Comparison of ENCODE assay signal across 27 mouse cellular contexts in the genomic region with DNA sequence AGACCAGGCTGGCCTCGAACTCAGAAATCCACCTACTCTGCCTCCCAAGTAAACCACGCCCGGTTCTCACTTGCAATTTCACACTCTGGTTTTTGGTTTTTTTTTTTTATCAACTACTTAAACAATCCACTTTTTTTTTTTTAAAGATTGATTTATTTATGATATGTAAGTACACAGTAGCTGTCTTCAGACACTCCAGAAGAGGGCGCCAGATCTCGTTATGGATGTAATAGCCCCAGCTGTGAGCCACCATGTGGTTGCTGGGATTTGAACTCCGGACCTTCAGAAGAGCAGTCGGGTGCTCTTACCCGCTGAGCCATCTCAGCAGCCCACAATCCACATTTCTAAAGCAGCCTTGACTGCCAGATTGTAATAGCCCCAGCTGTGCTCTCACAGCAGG. TPM values are rescaled to one million over a fixed set of nuclear protein-coding genes. Genes with fewer than 3 reads are reported as not detected.
DNase-seq lines count a peak whose midpoint lies in the region; TF ChIP-seq lines count a peak whose summit lies in the region.
"Had no signal": no experiment of that assay in that cellular context is flagged by ENCODE, and none has a peak within 500 bp of the region (broad histone marks: within the 10 kb centered on the region; RNA-seq: fewer than 3 reads in every experiment).

No protein-coding gene starts in this region.

- no peak overlapping the region for H3K9ac ChIP-seq in heart, adult 2 months (ENCODE audit: low read depth, low read length)
- no peak overlapping the region for H3K9ac ChIP-seq in MEL (ENCODE audit: control insufficient read depth, low read depth, low read length, poor library complexity, severe bottlenecking)
- H3K9ac ChIP-seq: embryonic facial prominence, embryonic 12.5 days; forebrain, embryonic 15.5 days; hindbrain, embryonic 12.5 days; kidney, embryonic 15.5 days; limb, embryonic 12.5 days; liver, embryonic 15.5 days; midbrain, embryonic 13.5 days; stomach, embryonic 15.5 days had no signal

- 91% methylated on average over 8 of the region's 8 CpGs for WGBS in heart, adult 2 months
- 82% methylated on average over 8 of the region's 8 CpGs for WGBS in lung, adult 2 months

- TF ChIP-seq CTCF in heart, adult 2 months (IDR thresholded peaks at IDR 0.05): peak; percentile 41
- peak; percentile 33 for TF ChIP-seq CTCF in left cerebral cortex, adult 2 months (IDR thresholded peaks at IDR 0.05)
- TF ChIP-seq CTCF in MEL (IDR thresholded peaks at IDR 0.05 in 2 of 3, conservative IDR thresholded peaks at IDR 0.05 in 1 of 3; ENCODE audit: control insufficient read depth in 1 of 3, insufficient read depth in 1 of 3, low read depth in 2 of 3, low read length in 3 of 3, poor library complexity in 1 of 3, severe bottlenecking in 1 of 3): peak; percentile 37 to 41 (median 41)
- TF ChIP-seq CTCF in lung, adult 2 months (IDR thresholded peaks at IDR 0.05; ENCODE audit: insufficient read depth, low read length): no peak

- TF ChIP-seq RAD21 in MEL (IDR thresholded peaks at IDR 0.05; ENCODE audit: low read depth, low read length): no peak

- H3K36me3 ChIP-seq in heart, adult 2 months (ENCODE audit: control insufficient read depth, insufficient read depth, low read length): no peaks in the 10 kb centered on the region; the same call in 1 of the 2 replicates
- H3K36me3 ChIP-seq in MEL (ENCODE audit: control insufficient read depth in 1 of 2, insufficient read depth in 2 of 2, low read length in 2 of 2): peaks cover 0 to 3% of the 10 kb centered on the region in 2 experiments; a peak in 2 of 4 replicates

- H3K4me1 ChIP-seq in heart, adult 2 months (ENCODE audit: control insufficient read depth, insufficient read depth, low read length): no peaks in the 10 kb centered on the region
- H3K4me1 ChIP-seq in MEL (ENCODE audit: control insufficient read depth in 1 of 2, insufficient read depth in 2 of 2, low read length in 2 of 2): no peaks in the 10 kb centered on the region
- no peaks in the 10 kb centered on the region for H3K4me1 ChIP-seq in lung, adult 2 months (ENCODE audit: control insufficient read depth, insufficient read depth, low read length)
- H3K4me1 ChIP-seq: embryonic facial prominence, embryonic 12.5 days; forebrain, embryonic 10.5 days; forebrain, embryonic 15.5 days; hindbrain, embryonic 12.5 days; kidney, embryonic 15.5 days; limb, embryonic 12.5 days; liver, embryonic 15.5 days; midbrain, embryonic 13.5 days; stomach, embryonic 15.5 days had no signal

- H3K79me2 ChIP-seq in heart, adult 2 months (replicated peaks; ENCODE audit: control insufficient read depth, insufficient read depth, low read length): no peaks in the 10 kb centered on the region
- H3K79me2 ChIP-seq in MEL (ENCODE audit: control insufficient read depth, insufficient read depth, low read length, poor library complexity): no peaks in the 10 kb centered on the region

- intact Hi-C loops in heart, adult 2 months (cut with DNase I): no loop called here
- intact Hi-C loops in heart, postnatal 14 days (cut with DNase I): no loop called here
- intact Hi-C loops in left cerebral cortex, adult 2 months (cut with DNase I): no loop called here
- intact Hi-C loops in left cerebral cortex, postnatal 36 days (cut with DNase I): loop anchor here (10.0 kb wide), 1 partner anchor 112 kb away; no protein-coding TSS in a partner anchor

- DNase-seq in heart, adult 2 months: no peak
- DNase-seq in heart, postnatal 14 days: no peak
- DNase-seq in left cerebral cortex, adult 2 months (ENCODE audit: extremely low spot score in 1 of 2, low spot score in 2 of 2): no peak
- DNase-seq in left cerebral cortex, postnatal 36 days (ENCODE audit: low spot score in 2 of 2): no peak
- DNase-seq in 416B (ENCODE audit: low read depth): peak; percentile 28
- no peak for DNase-seq in MEL (ENCODE audit: low read depth, low spot score)
- DNase-seq in retina, embryonic 14.5 days (ENCODE audit: low spot score): no peak
- no peak for DNase-seq in lung, adult 2 months
- DNase-seq: adrenal gland, postnatal 14 days; cerebellum, adult 11 months; cerebellum, adult 9-10 months; embryo, embryonic 11 days; kidney, adult 18-20 months; kidney, postnatal 4 days; retina, postnatal 1 day; right cerebral cortex, postnatal 14 days; thymus, postnatal 14 days had no signal

- TF ChIP-seq POLR2A in heart, adult 2 months (IDR thresholded peaks at IDR 0.05; ENCODE audit: insufficient read depth, low read depth, low read length): no peak
- TF ChIP-seq POLR2A in MEL (IDR thresholded peaks at IDR 0.05; ENCODE audit: control insufficient read depth in 1 of 2, insufficient read depth in 1 of 2, low read depth in 1 of 2, low read length in 2 of 2, poor library complexity in 1 of 2): no peak
- no peak for TF ChIP-seq POLR2A in lung, adult 2 months (IDR thresholded peaks at IDR 0.05; ENCODE audit: borderline replicate concordance, extremely low read depth, low read depth, low read length)

- no peaks in the 10 kb centered on the region for H3K27me3 ChIP-seq in heart, adult 2 months (ENCODE audit: control insufficient read depth, insufficient read depth, low read length)
- H3K27me3 ChIP-seq in MEL (ENCODE audit: control insufficient read depth in 1 of 2, insufficient read depth in 2 of 2, low read length in 2 of 2): no peaks in the 10 kb centered on the region
- H3K27me3 ChIP-seq: embryonic facial prominence, embryonic 12.5 days; forebrain, embryonic 15.5 days; hindbrain, embryonic 12.5 days; kidney, embryonic 15.5 days; limb, embryonic 12.5 days; liver, embryonic 15.5 days; midbrain, embryonic 13.5 days; stomach, embryonic 15.5 days had no signal

- no peak for TF ChIP-seq EP300 in heart, adult 2 months (IDR thresholded peaks at IDR 0.05; ENCODE audit: insufficient read depth, low read depth, low read length)
- no peak for TF ChIP-seq EP300 in MEL (IDR thresholded peaks at IDR 0.05; ENCODE audit: low read depth in 1 of 2, low read length in 2 of 2)

- no peak overlapping the region for H3K4me3 ChIP-seq in heart, adult 2 months
- H3K4me3 ChIP-seq in left cerebral cortex, adult 2 months: no peak overlapping the region
- no peak overlapping the region for H3K4me3 ChIP-seq in MEL (ENCODE audit: control insufficient read depth in 1 of 2, insufficient read depth in 1 of 2, low read depth in 2 of 2, low read length in 2 of 2)
- no peak overlapping the region for H3K4me3 ChIP-seq in lung, adult 2 months (replicated peaks; ENCODE audit: extremely low read depth, low read depth, low read length)
- H3K4me3 ChIP-seq: embryonic facial prominence, embryonic 12.5 days; forebrain, embryonic 10.5 days; forebrain, embryonic 15.5 days; hindbrain, embryonic 12.5 days; kidney, embryonic 15.5 days; limb, embryonic 12.5 days; liver, embryonic 15.5 days; midbrain, embryonic 13.5 days; stomach, embryonic 15.5 days had no signal

- no peaks in the 10 kb centered on the region for H3K9me3 ChIP-seq in MEL (replicated peaks; ENCODE audit: insufficient read depth, low read length)
- H3K9me3 ChIP-seq: forebrain, embryonic 10.5 days; forebrain, embryonic 15.5 days; hindbrain, embryonic 12.5 days; kidney, embryonic 15.5 days; liver, embryonic 15.5 days; stomach, embryonic 15.5 days had no signal

- no peak overlapping the region for H3K27ac ChIP-seq in heart, adult 2 months
- no peak overlapping the region for H3K27ac ChIP-seq in left cerebral cortex, adult 2 months
- H3K27ac ChIP-seq in MEL (ENCODE audit: control insufficient read depth, low read depth, low read length): no peak overlapping the region
- H3K27ac ChIP-seq: embryonic facial prominence, embryonic 12.5 days; forebrain, embryonic 10.5 days; forebrain, embryonic 15.5 days; hindbrain, embryonic 12.5 days; kidney, embryonic 15.5 days; limb, embryonic 12.5 days; liver, embryonic 15.5 days; macrophage; midbrain, embryonic 13.5 days; stomach, embryonic 15.5 days had no signal

TF ChIP-seq in MEL, 35 proteins besides CTCF, POLR2A, EP300 and RAD21:
- TF ChIP-seq ZNF384 (IDR thresholded peaks at IDR 0.05; ENCODE audit: low read depth, low read length): 0 out of 2 replicates have a peak, but pooled peaks have one; percentile 37
- no peak for TF ChIP-seq GATA1 (IDR thresholded peaks at IDR 0.05; ENCODE audit: low read depth, low read length)
- TF ChIP-seq NRF1 (IDR thresholded peaks at IDR 0.05; ENCODE audit: insufficient read depth, low read depth, low read length, poor library complexity, severe bottlenecking): no peak
- no peak for TF ChIP-seq ZC3H11A (IDR thresholded peaks at IDR 0.05; ENCODE audit: low read depth, low read length)
- TF ChIP-seq TCF12 (IDR thresholded peaks at IDR 0.05; ENCODE audit: low read depth, low read length): no peak
- TF ChIP-seq SMC3 (IDR thresholded peaks at IDR 0.05; ENCODE audit: low read depth, low read length): 0 out of 2 replicates have a peak, but pooled peaks have one; percentile 6
- TF ChIP-seq CHD2 (IDR thresholded peaks at IDR 0.05; ENCODE audit: low read length): no peak

RNA-seq across cellular contexts. Expression of a gene that starts 23.5 kb away (rescaled TPM):
- 10 to 100 TPM; 78.3 to 92.2 TPM for total RNA-seq in heart, adult 2 months (2021)
- 22.6 and 42.4 TPM in 2 replicates for polyA plus RNA-seq in heart, adult 2 months (2012; rRNA removed)
- total RNA-seq in heart, postnatal 14 days (2021): 10 to 100 TPM; 81.7 to 84.0 TPM
- 10 to 100 TPM; 67.1 to 72.9 TPM for total RNA-seq in left cerebral cortex, adult 2 months (2021)
- 10 to 100 TPM; 66.2 to 67.0 TPM for total RNA-seq in left cerebral cortex, postnatal 36 days (2021)
- total RNA-seq in MEL (2012; rRNA removed): 149 and 173 TPM in 2 replicates
- 100 to 1,000 TPM; 139 to 437 TPM for polyA plus RNA-seq in MEL (2012; ENCODE audit: insufficient read depth in 1 of 2, insufficient read length in 2 of 2, low read depth in 1 of 2, low replicate concordance in 2 of 2, missing spikeins in 1 of 2)
- polyA plus RNA-seq in lung, adult 2 months (2012; rRNA removed): 8.3 and 12.9 TPM in 2 replicates

RNA-seq across cellular contexts. Expression of a gene that starts 32.3 kb away (rescaled TPM):
- total RNA-seq in heart, adult 2 months (2021): 10 to 100 TPM; 66.4 to 68.1 TPM
- polyA plus RNA-seq in heart, adult 2 months (2012; rRNA removed): 22.7 and 39.4 TPM in 2 replicates
- 10 to 100 TPM; 67.9 to 68.4 TPM for total RNA-seq in heart, postnatal 14 days (2021)
- total RNA-seq in left cerebral cortex, adult 2 months (2021): 10 to 100 TPM; 54.5 to 55.2 TPM
- 10 to 100 TPM; 51.2 to 54.5 TPM for total RNA-seq in left cerebral cortex, postnatal 36 days (2021)
- 19.3 and 31.9 TPM in 2 replicates for total RNA-seq in MEL (2012; rRNA removed)
- polyA plus RNA-seq in MEL (2012; ENCODE audit: insufficient read depth in 1 of 2, insufficient read length in 2 of 2, low read depth in 1 of 2, low replicate concordance in 2 of 2, missing spikeins in 1 of 2): 10 to 100 TPM in 1 of 2 experiments, not detected in 1; 25.3 TPM
- 27.2 and 39.0 TPM in 2 replicates for polyA plus RNA-seq in lung, adult 2 months (2012; rRNA removed)

RNA-seq across cellular contexts. Expression of a gene that starts 44.9 kb away (rescaled TPM):
- total RNA-seq in heart, adult 2 months (2021): 10 to 100 TPM; 26.2 to 26.4 TPM
- polyA plus RNA-seq in heart, adult 2 months (2012; rRNA removed): 9.0 and 10.8 TPM in 2 replicates
- 10 to 100 TPM; 28.6 to 29.6 TPM for total RNA-seq in heart, postnatal 14 days (2021)
- 10 to 100 TPM; 52.2 to 53.3 TPM for total RNA-seq in left cerebral cortex, adult 2 months (2021)
- 10 to 100 TPM; 41.4 to 54.6 TPM for total RNA-seq in left cerebral cortex, postnatal 36 days (2021)
- 15.1 and 16.0 TPM in 2 replicates for total RNA-seq in MEL (2012; rRNA removed)
- polyA plus RNA-seq in MEL (2012; ENCODE audit: insufficient read depth in 1 of 2, insufficient read length in 2 of 2, low read depth in 1 of 2, low replicate concordance in 2 of 2, missing spikeins in 1 of 2): 10 to 100 TPM; 39.9 to 41.0 TPM
- polyA plus RNA-seq in lung, adult 2 months (2012; rRNA removed): 13.1 and 15.4 TPM in 2 replicates
